Mouse (Mus musculus): ENCODE measurements around the gene Slc30a10. TPM values are rescaled to one million over a fixed set of nuclear protein-coding genes. Genes with fewer than 3 reads are reported as not detected.

Slc30a10 gene
- 0.31 and 0.44 TPM in 2 replicates for polyA plus RNA-seq (2015; fragmentation: Nextera tagmentation; extraction: Ambion mirVana)

- H3K4me3 ChIP-seq = peak within 1 kb of the TSS; percentile 58
- H3K4me1 ChIP-seq = peaks cover 9% of the 10 kb centered on the region
- H3K4me2 ChIP-seq = peak within 1 kb of the TSS; percentile 98
- no peak within 1 kb of the TSS for H3K27ac ChIP-seq
- no peaks in the 10 kb centered on the region for H3K36me3 ChIP-seq
- H3K9me3 ChIP-seq = no peaks in the 10 kb centered on the region
- WGBS = 3% methylated on average over 17 of the region's 18 CpGs
- peak within 1 kb of the TSS; percentile 69 for H3K9ac ChIP-seq
- 0 out of 2 replicates have a peak, but pooled peaks have one; percentile 33 for ATAC-seq (ENCODE audit: insufficient number of reproducible peaks, insufficient read depth, low FRiP score, low TSS enrichment, low read depth)
- peaks cover 45% of the 10 kb centered on the region for H3K27me3 ChIP-seq
These were observed at the start of gene Slc30a10 for GRCm38 (mm10) chr1:185454575-185454954. Gene Slc30a10, plus strand, starts transcription at chr1:185454848.

- H3K36me3 ChIP-seq = peaks cover 79% of the 10 kb centered on the region
- 90% methylated on average over 10 of the region's 10 CpGs for WGBS
- no peak overlapping the region for H3K4me3 ChIP-seq
- no peaks in the 10 kb centered on the region for H3K27me3 ChIP-seq
- no peaks in the 10 kb centered on the region for H3K4me1 ChIP-seq
- no peak overlapping the region for H3K4me2 ChIP-seq
- ATAC-seq (ENCODE audit: insufficient number of reproducible peaks, insufficient read depth, low FRiP score, low TSS enrichment, low read depth) = no peak
- no peak overlapping the region for H3K27ac ChIP-seq
- H3K9me3 ChIP-seq = no peaks in the 10 kb centered on the region
- no peak overlapping the region for H3K9ac ChIP-seq
These were observed 48.7 kb upstream of the Slc30a10 start for GRCm38 (mm10) chr1:185405921-185406320.

- no peak overlapping the region for H3K4me2 ChIP-seq
- no peak for ATAC-seq (ENCODE audit: insufficient number of reproducible peaks, insufficient read depth, low FRiP score, low TSS enrichment, low read depth)
These were observed 44.8 kb upstream of the Slc30a10 start for GRCm38 (mm10) chr1:185409831-185410230.

GRCm38 (mm10) chr1:185418011-185418410 is 36.6 kb upstream of the Slc30a10 start:
- no peak overlapping the region for H3K9ac ChIP-seq
- WGBS = 91% methylated on average over 9 of the region's 9 CpGs
- peaks cover 82% of the 10 kb centered on the region for H3K36me3 ChIP-seq
- no peaks in the 10 kb centered on the region for H3K27me3 ChIP-seq
- no peaks in the 10 kb centered on the region for H3K9me3 ChIP-seq
- H3K4me2 ChIP-seq = no peak overlapping the region
- no peak overlapping the region for H3K27ac ChIP-seq
- no peak for ATAC-seq (ENCODE audit: insufficient number of reproducible peaks, insufficient read depth, low FRiP score, low TSS enrichment, low read depth)
- H3K4me3 ChIP-seq = no peak overlapping the region
- H3K4me1 ChIP-seq = no peaks in the 10 kb centered on the region

More at GRCm38 (mm10) chr1:185409831-185410230, 44.8 kb upstream of the Slc30a10 start:
- Histone ChIP-seq H3K9ac (no peak overlapping the region), H3K27ac (no peak overlapping the region), H3K9me3 (no peaks in the 10 kb centered on the region), H3K27me3 (no peaks in the 10 kb centered on the region), H3K4me1 (no peaks in the 10 kb centered on the region), H3K4me3 (no peak overlapping the region), H3K36me3 (peaks cover 82% of the 10 kb centered on the region)
- 79% methylated on average over 3 of the region's 3 CpGs for WGBS

GRCm38 (mm10) chr1:185419805-185420204 is 34.8 kb upstream of the Slc30a10 start:
- Histone ChIP-seq H3K27ac (no peak overlapping the region), H3K4me1 (no peaks in the 10 kb centered on the region), H3K27me3 (no peaks in the 10 kb centered on the region), H3K4me2 (no peak overlapping the region), H3K9me3 (no peaks in the 10 kb centered on the region), H3K9ac (no peak overlapping the region), H3K4me3 (no peak overlapping the region), H3K36me3 (peaks cover 85% of the 10 kb centered on the region)
- 88% methylated on average over 5 of the region's 5 CpGs for WGBS
- ATAC-seq (ENCODE audit: insufficient number of reproducible peaks, insufficient read depth, low FRiP score, low TSS enrichment, low read depth) = no peak

- no peaks in the 10 kb centered on the region for H3K9me3 ChIP-seq
- H3K4me3 ChIP-seq = no peak overlapping the region
- H3K27ac ChIP-seq = no peak overlapping the region
- 90% methylated on average over 6 of the region's 6 CpGs for WGBS
- peaks cover 85% of the 10 kb centered on the region for H3K36me3 ChIP-seq
- H3K4me2 ChIP-seq = no peak overlapping the region
- ATAC-seq (ENCODE audit: insufficient number of reproducible peaks, insufficient read depth, low FRiP score, low TSS enrichment, low read depth) = no peak
- H3K4me1 ChIP-seq = no peaks in the 10 kb centered on the region
- H3K9ac ChIP-seq = no peak overlapping the region
- no peaks in the 10 kb centered on the region for H3K27me3 ChIP-seq
These were observed 33.9 kb upstream of the Slc30a10 start for GRCm38 (mm10) chr1:185420776-185421175.

GRCm38 (mm10) chr1:185426583-185426982 is 28.1 kb upstream of the Slc30a10 start:
- peaks cover 76% of the 10 kb centered on the region for H3K36me3 ChIP-seq
- H3K4me2 ChIP-seq = no peak overlapping the region
- ATAC-seq (ENCODE audit: insufficient number of reproducible peaks, insufficient read depth, low FRiP score, low TSS enrichment, low read depth) = no peak
- 94% methylated on average over 5 of the region's 5 CpGs for WGBS
- H3K9me3 ChIP-seq = no peaks in the 10 kb centered on the region
- H3K27ac ChIP-seq = no peak overlapping the region
- H3K4me3 ChIP-seq = no peak overlapping the region
- H3K9ac ChIP-seq = no peak overlapping the region
- H3K4me1 ChIP-seq = no peaks in the 10 kb centered on the region
- H3K27me3 ChIP-seq = no peaks in the 10 kb centered on the region

GRCm38 (mm10) chr1:185430488-185430887 is 24.2 kb upstream of the Slc30a10 start:
- Histone ChIP-seq H3K9me3 (no peaks in the 10 kb centered on the region), H3K4me3 (no peak overlapping the region), H3K4me2 (no peak overlapping the region), H3K4me1 (no peaks in the 10 kb centered on the region), H3K27ac (no peak overlapping the region), H3K9ac (no peak overlapping the region), H3K36me3 (peaks cover 44% of the 10 kb centered on the region), H3K27me3 (no peaks in the 10 kb centered on the region)
- 92% methylated on average over 5 of the region's 5 CpGs for WGBS
- ATAC-seq (ENCODE audit: insufficient number of reproducible peaks, insufficient read depth, low FRiP score, low TSS enrichment, low read depth) = no peak

- H3K4me3 ChIP-seq = no peak overlapping the region
- no peaks in the 10 kb centered on the region for H3K27me3 ChIP-seq
- H3K9me3 ChIP-seq = no peaks in the 10 kb centered on the region
- peaks cover 36% of the 10 kb centered on the region for H3K36me3 ChIP-seq
- no peaks in the 10 kb centered on the region for H3K4me1 ChIP-seq
- H3K27ac ChIP-seq = no peak overlapping the region
- H3K4me2 ChIP-seq = no peak overlapping the region
- no peak overlapping the region for H3K9ac ChIP-seq
- 76% methylated on average over 6 of the region's 6 CpGs for WGBS
- no peak for ATAC-seq (ENCODE audit: insufficient number of reproducible peaks, insufficient read depth, low FRiP score, low TSS enrichment, low read depth)
These were observed 23.2 kb upstream of the Slc30a10 start for GRCm38 (mm10) chr1:185431245-185431997.

- Histone ChIP-seq H3K27me3 (no peaks in the 10 kb centered on the region), H3K4me2 (no peak overlapping the region), H3K9me3 (no peaks in the 10 kb centered on the region), H3K4me3 (no peak overlapping the region), H3K36me3 (peaks cover 30% of the 10 kb centered on the region), H3K27ac (no peak overlapping the region), H3K9ac (no peak overlapping the region), H3K4me1 (no peaks in the 10 kb centered on the region)
- 81% methylated on average over 13 of the region's 13 CpGs for WGBS
- ATAC-seq (ENCODE audit: insufficient number of reproducible peaks, insufficient read depth, low FRiP score, low TSS enrichment, low read depth) = no peak
These were observed 22.7 kb upstream of the Slc30a10 start for GRCm38 (mm10) chr1:185431998-185432317.

- 79% methylated on average over 6 of the region's 6 CpGs for WGBS
- ATAC-seq (ENCODE audit: insufficient number of reproducible peaks, insufficient read depth, low FRiP score, low TSS enrichment, low read depth) = no peak
These were observed 21.5 kb upstream of the Slc30a10 start for GRCm38 (mm10) chr1:185433112-185433511.

GRCm38 (mm10) chr1:185438841-185439580 is 15.6 kb upstream of the Slc30a10 start:
- no peaks in the 10 kb centered on the region for H3K4me1 ChIP-seq
- no peak overlapping the region for H3K4me3 ChIP-seq
- no peak overlapping the region for H3K27ac ChIP-seq
- no peaks in the 10 kb centered on the region for H3K36me3 ChIP-seq
- ATAC-seq (ENCODE audit: insufficient number of reproducible peaks, insufficient read depth, low FRiP score, low TSS enrichment, low read depth) = no peak
- no peaks in the 10 kb centered on the region for H3K9me3 ChIP-seq
- H3K9ac ChIP-seq = no peak overlapping the region
- 63% methylated on average over 9 of the region's 9 CpGs for WGBS
- no peaks in the 10 kb centered on the region for H3K27me3 ChIP-seq
- H3K4me2 ChIP-seq = no peak overlapping the region

More at GRCm38 (mm10) chr1:185433112-185433511, 21.5 kb upstream of the Slc30a10 start:
- Histone ChIP-seq H3K4me2 (no peak overlapping the region), H3K9me3 (no peaks in the 10 kb centered on the region), H3K36me3 (peaks cover 20% of the 10 kb centered on the region), H3K27ac (no peak overlapping the region), H3K4me1 (no peaks in the 10 kb centered on the region), H3K4me3 (no peak overlapping the region), H3K9ac (no peak overlapping the region), H3K27me3 (no peaks in the 10 kb centered on the region)

All from embryonic facial prominence, embryonic 13.5 days (tissue).